Mouse (Mus musculus) liver, embryonic 14.5 days (tissue): Measurements from ENCODE around the gene Ccdc42. TPM values are rescaled to one million over a fixed set of nuclear protein-coding genes. Genes with fewer than 3 reads are reported as not detected.

ENCODE experiments used
- ATAC-seq: fragments of 200-750 bp; cut with Nextera tagmentation; 2 replicates; pipeline ENCODE4 v1.8.0; 2017; ENCODE audit warnings: moderate number of reproducible peaks, mild to moderate bottlenecking, moderate library complexity; ENCODE audit not compliant: insufficient read depth
- DNase-seq, 3 experiments: peaks; one replicate each; pipeline ENCODE4 v3.0.0-alpha.2; 2012 to 2013; ENCODE audit warnings: low read depth in 3 of 3, low spot score in 3 of 3
- H3K27ac ChIP-seq: fragments of 300-500 bp; sonication (generic); 2 replicates; pipeline ENCODE4 v1.5.1; 2014; ENCODE audit warnings: moderate library complexity, mild to moderate bottlenecking, control low read depth, inconsistent platforms
- H3K27me3 ChIP-seq: fragments of 300-500 bp; sonication (generic); 2 replicates; pipeline ENCODE4 v1.6.1; 2014; ENCODE audit warnings: mild to moderate bottlenecking, low read length, moderate library complexity; ENCODE audit not compliant: control insufficient read depth, insufficient read depth
- H3K36me3 ChIP-seq: fragments of 300-500 bp; sonication (generic); replicated peaks from 2 replicates; pipeline ENCODE4 v1.6.1; 2014; ENCODE audit warnings: low read depth; ENCODE audit not compliant: control insufficient read depth, insufficient read depth
- H3K4me1 ChIP-seq, 2 experiments: fragments of 200-500 bp in 1 of 2; fragments of 300-500 bp in 1 of 2; sonication (generic) in 1 of 2; replicated peaks; 2 replicates each; pipeline ENCODE4 v1.6.1; 2012 to 2014; ENCODE audit warnings: antibody characterized with exemption in 1 of 2, inconsistent platforms in 1 of 2, low read length in 1 of 2; ENCODE audit not compliant: control insufficient read depth in 2 of 2, insufficient read depth in 2 of 2
- H3K4me2 ChIP-seq: fragments of 300-500 bp; sonication (generic); 2 replicates; pipeline ENCODE4 v1.6.1; 2014; ENCODE audit warnings: low read depth, mild to moderate bottlenecking, control low read depth, moderate library complexity
- H3K4me3 ChIP-seq, 2 experiments: fragments of 200-500 bp in 1 of 2; fragments of 300-500 bp in 1 of 2; sonication (generic) in 1 of 2; 2 replicates each; pipeline ENCODE4 v1.5.1; 2012 to 2014; ENCODE audit warnings: low read depth in 2 of 2, low read length in 2 of 2, mild to moderate bottlenecking in 2 of 2, control low read depth in 1 of 2, inconsistent platforms in 1 of 2, moderate library complexity in 1 of 2; ENCODE audit not compliant: insufficient read depth in 1 of 2
- H3K9ac ChIP-seq: fragments of 300-500 bp; sonication (generic); replicated peaks from 2 replicates; pipeline ENCODE4 v1.6.1; 2014; ENCODE audit warnings: mild to moderate bottlenecking, control low read depth, moderate library complexity
- H3K9me3 ChIP-seq: fragments of 300-500 bp; sonication (generic); 2 replicates; pipeline ENCODE4 v1.6.1; 2016; ENCODE audit warnings: low read length, mixed read lengths; ENCODE audit not compliant: control insufficient read depth
- CTCF ChIP-seq: IDR thresholded peaks from 2 replicates; pipeline ENCODE4 v1.5.1; 2016; ENCODE audit warnings: antibody characterized with exemption, low read depth, control low read depth
- EP300 ChIP-seq: IDR thresholded peaks from 2 replicates; pipeline ENCODE4 v1.6.1; 2016; ENCODE audit warnings: antibody characterized with exemption, low read depth
- WGBS: fragments of 180-500 bp; shearing (Covaris S2); extraction: QIAGEN DNeasy Blood & Tissue Kit; methylation state at CpG from one replicate; pipeline ENCODE4 v1.1.7; 2014; ENCODE audit not compliant: insufficient replicate concordance; 5-methylcytosine and 5-hydroxymethylcytosine counted together
- polyA plus RNA-seq, 2 experiments: library from polyadenylated mRNA; depleted of rRNA in 1 of 2; stranded (reverse) in 1 of 2; unstranded in 1 of 2; fragments of >200 nt; fragmentation: Nextera tagmentation in 1 of 2; extraction: Ambion mirVana in 1 of 2; gene quantifications; 2 replicates each; pipeline versions ENCODE4 v1.2.1 to v1.2.3; 2012 to 2014

The Ccdc42 gene
- polyA plus RNA-seq, 2 experiments: 0.04 to 0.13 TPM

GRCm38 (mm10) chr11:68570861-68571260, 16.0 kb upstream of the Ccdc42 start:
- 61% methylated on average over 5 of the region's 5 CpGs for WGBS
- DNase-seq: no peak

GRCm38 (mm10) chr11:68577076-68577475, 9.7 kb upstream of the Ccdc42 start:
- no peaks in the 10 kb centered on the region for H3K27me3 ChIP-seq
- ATAC-seq (no peak), DNase-seq (no peak)
- WGBS: 55% methylated on average over 1 of the region's 1 CpGs
- no peak overlapping the region for H3K9ac ChIP-seq
- H3K9me3 ChIP-seq: no peaks in the 10 kb centered on the region
- no peak overlapping the region for H3K4me3 ChIP-seq
- H3K27ac ChIP-seq: no peak overlapping the region
- no peaks in the 10 kb centered on the region for H3K36me3 ChIP-seq
- TF ChIP-seq CTCF (no peak), EP300 (no peak)
- no peak overlapping the region for H3K4me2 ChIP-seq
- H3K4me1 ChIP-seq: no peaks in the 10 kb centered on the region

More at GRCm38 (mm10) chr11:68570861-68571260, 16.0 kb upstream of the Ccdc42 start:
- Histone ChIP-seq H3K9me3 (no peaks in the 10 kb centered on the region), H3K27me3 (no peaks in the 10 kb centered on the region), H3K4me1 (no peaks in the 10 kb centered on the region; a peak in 1 of 4 replicates), H3K36me3 (no peaks in the 10 kb centered on the region), H3K27ac (no peak overlapping the region), H3K4me2 (no peak overlapping the region), H3K9ac (no peak overlapping the region), H3K4me3 (no peak overlapping the region)
- no peak for TF ChIP-seq CTCF
- TF ChIP-seq EP300: no peak
- ATAC-seq: no peak

GRCm38 (mm10) chr11:68579462-68579881, 7.3 kb upstream of the Ccdc42 start:
- Histone ChIP-seq H3K9me3 (no peaks in the 10 kb centered on the region), H3K36me3 (no peaks in the 10 kb centered on the region), H3K27me3 (no peaks in the 10 kb centered on the region), H3K4me1 (no peaks in the 10 kb centered on the region), H3K4me3 (no peak overlapping the region), H3K27ac (no peak overlapping the region), H3K4me2 (no peak overlapping the region), H3K9ac (no peak overlapping the region)
- WGBS: 42% methylated on average over 9 of the region's 9 CpGs
- DNase-seq (no peak), ATAC-seq (no peak)
- TF ChIP-seq CTCF: no peak
- no peak for TF ChIP-seq EP300

GRCm38 (mm10) chr11:68580566-68580965, 6.3 kb upstream of the Ccdc42 start:
- H3K9me3 ChIP-seq: no peaks in the 10 kb centered on the region
- no peak overlapping the region for H3K9ac ChIP-seq
- TF ChIP-seq EP300 (no peak), CTCF (no peak)
- ATAC-seq (no peak), DNase-seq (no peak)
- H3K4me3 ChIP-seq: no peak overlapping the region
- no peaks in the 10 kb centered on the region for H3K4me1 ChIP-seq
- no peaks in the 10 kb centered on the region for H3K27me3 ChIP-seq
- H3K36me3 ChIP-seq: no peaks in the 10 kb centered on the region
- no peak overlapping the region for H3K27ac ChIP-seq
- 44% methylated on average over 6 of the region's 6 CpGs for WGBS
- no peak overlapping the region for H3K4me2 ChIP-seq

GRCm38 (mm10) chr11:68583225-68583624, 3.6 kb upstream of the Ccdc42 start:
- no peaks in the 10 kb centered on the region for H3K36me3 ChIP-seq
- DNase-seq (no peak), ATAC-seq (no peak)
- no peaks in the 10 kb centered on the region for H3K9me3 ChIP-seq
- H3K4me3 ChIP-seq: no peak overlapping the region
- no peak for TF ChIP-seq EP300
- TF ChIP-seq CTCF: no peak
- WGBS: 79% methylated on average over 13 of the region's 13 CpGs
- H3K4me1 ChIP-seq: no peaks in the 10 kb centered on the region
- no peak overlapping the region for H3K4me2 ChIP-seq
- no peak overlapping the region for H3K9ac ChIP-seq
- no peaks in the 10 kb centered on the region for H3K27me3 ChIP-seq
- H3K27ac ChIP-seq: no peak overlapping the region
